Mouse (Mus musculus): ENCODE measurements around the gene Sprn.
"Not testable (repeated sequence)": the region's sequence is repeated elsewhere in the genome, so short reads cannot be mapped to it uniquely, and the experiment has no call there.

Gene Sprn

GRCm38 (mm10) chr7:140144550-140144949 lies 10.1 kb downstream of the Sprn start:
- no peak for DNase-seq (ENCODE audit: low read depth, low spot score)

GRCm38 (mm10) chr7:140141350-140141749 lies 13.3 kb downstream of the Sprn start:
- peak; percentile 65 for DNase-seq (ENCODE audit: low read depth, low spot score)

- no peak for DNase-seq (ENCODE audit: low read depth, low spot score)
These were observed 16.7 kb downstream of the Sprn start for GRCm38 (mm10) chr7:140138021-140138310.

GRCm38 (mm10) chr7:140137135-140138020 lies 17.3 kb downstream of the Sprn start, which contains the start of gene Mtg1:
Gene Mtg1 (plus strand): TSS chr7:140137564.
- peak; percentile 95 for DNase-seq (ENCODE audit: low read depth, low spot score)

GRCm38 (mm10) chr7:140135106-140135770 lies 19.4 kb downstream of the Sprn start:
- no peak for DNase-seq (ENCODE audit: low read depth, low spot score)

- DNase-seq (ENCODE audit: low read depth, low spot score): not testable (repeated sequence)
These were observed 20.6 kb downstream of the Sprn start for GRCm38 (mm10) chr7:140134033-140134432.

GRCm38 (mm10) chr7:140132184-140132583 lies 22.5 kb downstream of the Sprn start:
- not testable (repeated sequence) for DNase-seq (ENCODE audit: low read depth, low spot score)

GRCm38 (mm10) chr7:140127911-140128310 lies 26.8 kb downstream of the Sprn start:
- DNase-seq (ENCODE audit: low read depth, low spot score): no peak

- DNase-seq (ENCODE audit: low read depth, low spot score): no peak
These were observed 27.7 kb downstream of the Sprn start for GRCm38 (mm10) chr7:140126934-140127333.

GRCm38 (mm10) chr7:140126022-140126350 lies 28.7 kb downstream of the Sprn start:
- no peak for DNase-seq (ENCODE audit: low read depth, low spot score)

GRCm38 (mm10) chr7:140125278-140126021 lies 29.2 kb downstream of the Sprn start:
- peak; percentile 78 for DNase-seq (ENCODE audit: low read depth, low spot score)

- DNase-seq (ENCODE audit: low read depth, low spot score): no peak
These were observed 30.3 kb downstream of the Sprn start for GRCm38 (mm10) chr7:140124382-140124781.

- DNase-seq (ENCODE audit: low read depth, low spot score): no peak
These were observed 31.9 kb downstream of the Sprn start for GRCm38 (mm10) chr7:140122765-140123164.

GRCm38 (mm10) chr7:140121338-140121910 lies 33.3 kb downstream of the Sprn start:
- DNase-seq (ENCODE audit: low read depth, low spot score): no peak

- no peak for DNase-seq (ENCODE audit: low read depth, low spot score)
These were observed 34.2 kb downstream of the Sprn start for GRCm38 (mm10) chr7:140120484-140120883.

- DNase-seq (ENCODE audit: low read depth, low spot score): peak; percentile 74
These were observed 38.2 kb downstream of the Sprn start, which contains the start of gene Echs1 for GRCm38 (mm10) chr7:140116329-140117054. Gene Echs1 (minus strand): TSS chr7:140116476.

GRCm38 (mm10) chr7:140115583-140116328 lies 38.9 kb downstream of the Sprn start, which contains the start of gene Paox:
Gene Paox (plus strand): TSS chr7:140115799.
- peak; percentile 68 for DNase-seq (ENCODE audit: low read depth, low spot score)

- no peak for DNase-seq (ENCODE audit: low read depth, low spot score)
These were observed 42.7 kb downstream of the Sprn start for GRCm38 (mm10) chr7:140111943-140112342.

GRCm38 (mm10) chr7:140104009-140104408 lies 50.7 kb downstream of the Sprn start:
- no peak for DNase-seq (ENCODE audit: low read depth, low spot score)

Data from forelimb bud, embryonic 11.5 days (tissue).